Mouse (Mus musculus): ENCODE measurements around the gene Ankrd39. TPM values are rescaled to one million over a fixed set of nuclear protein-coding genes. Genes with fewer than 3 reads are reported as not detected.

Gene Ankrd39
- polyA plus RNA-seq, 1 experiment: 30.8 TPM

- Histone ChIP-seq H3K27ac (ENCODE audit: insufficient read depth, low read length) (no peak overlapping the region), H3K4me1 (ENCODE audit: control insufficient read depth, insufficient read depth, low read length) (peaks cover 41% of the 10 kb centered on the region), H3K27me3 (ENCODE audit: control insufficient read depth, insufficient read depth, low read length) (no peaks in the 10 kb centered on the region), H3K4me3 (replicated peaks; ENCODE audit: insufficient read depth, low read depth, low read length) (no peak overlapping the region)
- 57% methylated on average over 8 of the region's 8 CpGs for WGBS
- DNase-seq: no peak
- no peak for TF ChIP-seq POLR2A (IDR thresholded peaks at IDR 0.05; ENCODE audit: borderline replicate concordance, insufficient read depth, low read length)
- TF ChIP-seq CTCF (IDR thresholded peaks at IDR 0.05; ENCODE audit: borderline replicate concordance, insufficient read depth, low read depth, low read length): no peak
These were observed 1.5 kb upstream of the Ankrd39 start for GRCm38 (mm10) chr1:36548771-36549170.

GRCm38 (mm10) chr1:36547981-36548598 lies 845 bp upstream of the Ankrd39 start:
- 24% methylated on average over 9 of the region's 9 CpGs for WGBS
- peak; percentile 51 to 59 for DNase-seq
- H3K4me3 ChIP-seq (replicated peaks; ENCODE audit: insufficient read depth, low read depth, low read length): no peak overlapping the region
- H3K27ac ChIP-seq (ENCODE audit: insufficient read depth, low read length): no peak overlapping the region
- no peak for TF ChIP-seq POLR2A (IDR thresholded peaks at IDR 0.05; ENCODE audit: borderline replicate concordance, insufficient read depth, low read length)
- TF ChIP-seq CTCF (IDR thresholded peaks at IDR 0.05; ENCODE audit: borderline replicate concordance, insufficient read depth, low read depth, low read length): no peak
- no peaks in the 10 kb centered on the region for H3K27me3 ChIP-seq (ENCODE audit: control insufficient read depth, insufficient read depth, low read length)
- peaks cover 34% of the 10 kb centered on the region for H3K4me1 ChIP-seq (ENCODE audit: control insufficient read depth, insufficient read depth, low read length)

GRCm38 (mm10) chr1:36545845-36546600 lies 1.2 kb downstream of the Ankrd39 start:
- peak in 1 of 2 experiments; percentile 45 for DNase-seq
- Histone ChIP-seq H3K27me3 (ENCODE audit: control insufficient read depth, insufficient read depth, low read length) (no peaks in the 10 kb centered on the region), H3K27ac (ENCODE audit: insufficient read depth, low read length) (0 out of 2 replicates have a peak overlapping the region, but pooled peaks have one; percentile 79), H3K4me1 (ENCODE audit: control insufficient read depth, insufficient read depth, low read length) (peaks cover 34% of the 10 kb centered on the region), H3K4me3 (replicated peaks; ENCODE audit: insufficient read depth, low read depth, low read length) (peak overlapping the region; percentile 68)
- TF ChIP-seq POLR2A (IDR thresholded peaks at IDR 0.05; ENCODE audit: borderline replicate concordance, insufficient read depth, low read length) (no peak), CTCF (IDR thresholded peaks at IDR 0.05; ENCODE audit: borderline replicate concordance, insufficient read depth, low read depth, low read length) (no peak)
- WGBS: 73% methylated on average over 19 of the region's 19 CpGs

- H3K27me3 ChIP-seq (ENCODE audit: control insufficient read depth, insufficient read depth, low read length): no peaks in the 10 kb centered on the region
- 67% methylated on average over 2 of the region's 2 CpGs for WGBS
- TF ChIP-seq CTCF (IDR thresholded peaks at IDR 0.05; ENCODE audit: borderline replicate concordance, insufficient read depth, low read depth, low read length): no peak
- TF ChIP-seq POLR2A (IDR thresholded peaks at IDR 0.05; ENCODE audit: borderline replicate concordance, insufficient read depth, low read length): no peak
- no peak for DNase-seq
- no peak overlapping the region for H3K4me3 ChIP-seq (replicated peaks; ENCODE audit: insufficient read depth, low read depth, low read length)
- H3K27ac ChIP-seq (ENCODE audit: insufficient read depth, low read length): no peak overlapping the region
- peaks cover 28% of the 10 kb centered on the region for H3K4me1 ChIP-seq (ENCODE audit: control insufficient read depth, insufficient read depth, low read length)
These were observed 1.9 kb downstream of the Ankrd39 start for GRCm38 (mm10) chr1:36545382-36545781.

- Histone ChIP-seq H3K27me3 (ENCODE audit: control insufficient read depth, insufficient read depth, low read length) (no peaks in the 10 kb centered on the region), H3K4me3 (replicated peaks; ENCODE audit: insufficient read depth, low read depth, low read length) (no peak overlapping the region), H3K4me1 (ENCODE audit: control insufficient read depth, insufficient read depth, low read length) (peaks cover 24% of the 10 kb centered on the region), H3K27ac (ENCODE audit: insufficient read depth, low read length) (no peak overlapping the region)
- WGBS: 90% methylated on average over 9 of the region's 9 CpGs
- DNase-seq: no peak
- TF ChIP-seq CTCF (IDR thresholded peaks at IDR 0.05; ENCODE audit: borderline replicate concordance, insufficient read depth, low read depth, low read length) (no peak), POLR2A (IDR thresholded peaks at IDR 0.05; ENCODE audit: borderline replicate concordance, insufficient read depth, low read length) (no peak)
These were observed 4.3 kb downstream of the Ankrd39 start for GRCm38 (mm10) chr1:36542925-36543324.

GRCm38 (mm10) chr1:36541844-36542243 lies 5.4 kb downstream of the Ankrd39 start:
- H3K4me1 ChIP-seq (ENCODE audit: control insufficient read depth, insufficient read depth, low read length): peaks cover 23% of the 10 kb centered on the region
- TF ChIP-seq POLR2A (IDR thresholded peaks at IDR 0.05; ENCODE audit: borderline replicate concordance, insufficient read depth, low read length): no peak
- TF ChIP-seq CTCF (IDR thresholded peaks at IDR 0.05; ENCODE audit: borderline replicate concordance, insufficient read depth, low read depth, low read length): no peak
- H3K27me3 ChIP-seq (ENCODE audit: control insufficient read depth, insufficient read depth, low read length): no peaks in the 10 kb centered on the region
- 0 out of 2 replicates have a peak overlapping the region, but pooled peaks have one; percentile 6 for H3K27ac ChIP-seq (ENCODE audit: insufficient read depth, low read length)
- 17% methylated on average over 16 of the region's 16 CpGs for WGBS
- DNase-seq: peak; percentile 71 to 78
- H3K4me3 ChIP-seq (replicated peaks; ENCODE audit: insufficient read depth, low read depth, low read length): no peak overlapping the region

GRCm38 (mm10) chr1:36540807-36541206 lies 6.4 kb downstream of the Ankrd39 start:
- no peaks in the 10 kb centered on the region for H3K27me3 ChIP-seq (ENCODE audit: control insufficient read depth, insufficient read depth, low read length)
- no peak for DNase-seq
- peaks cover 32% of the 10 kb centered on the region for H3K4me1 ChIP-seq (ENCODE audit: control insufficient read depth, insufficient read depth, low read length)
- 39% methylated on average over 12 of the region's 12 CpGs for WGBS
- peak overlapping the region; percentile 23; the same call in 1 of the 2 replicates for H3K27ac ChIP-seq (ENCODE audit: insufficient read depth, low read length)
- H3K4me3 ChIP-seq (replicated peaks; ENCODE audit: insufficient read depth, low read depth, low read length): no peak overlapping the region
- TF ChIP-seq CTCF (IDR thresholded peaks at IDR 0.05; ENCODE audit: borderline replicate concordance, insufficient read depth, low read depth, low read length): no peak

- DNase-seq: no peak
- 94% methylated on average over 11 of the region's 11 CpGs for WGBS
- TF ChIP-seq CTCF (IDR thresholded peaks at IDR 0.05; ENCODE audit: borderline replicate concordance, insufficient read depth, low read depth, low read length) (no peak), POLR2A (IDR thresholded peaks at IDR 0.05; ENCODE audit: borderline replicate concordance, insufficient read depth, low read length) (no peak)
- Histone ChIP-seq H3K27ac (ENCODE audit: insufficient read depth, low read length) (no peak overlapping the region), H3K4me3 (replicated peaks; ENCODE audit: insufficient read depth, low read depth, low read length) (no peak overlapping the region), H3K4me1 (ENCODE audit: control insufficient read depth, insufficient read depth, low read length) (peaks cover 39% of the 10 kb centered on the region), H3K27me3 (ENCODE audit: control insufficient read depth, insufficient read depth, low read length) (no peaks in the 10 kb centered on the region)
These were observed 7.1 kb downstream of the Ankrd39 start for GRCm38 (mm10) chr1:36540132-36540531.

All from cerebellum, adult 2 months (tissue).